Mouse (Mus musculus): Measurements from ENCODE around the gene Ctnnd2.

DNA sequence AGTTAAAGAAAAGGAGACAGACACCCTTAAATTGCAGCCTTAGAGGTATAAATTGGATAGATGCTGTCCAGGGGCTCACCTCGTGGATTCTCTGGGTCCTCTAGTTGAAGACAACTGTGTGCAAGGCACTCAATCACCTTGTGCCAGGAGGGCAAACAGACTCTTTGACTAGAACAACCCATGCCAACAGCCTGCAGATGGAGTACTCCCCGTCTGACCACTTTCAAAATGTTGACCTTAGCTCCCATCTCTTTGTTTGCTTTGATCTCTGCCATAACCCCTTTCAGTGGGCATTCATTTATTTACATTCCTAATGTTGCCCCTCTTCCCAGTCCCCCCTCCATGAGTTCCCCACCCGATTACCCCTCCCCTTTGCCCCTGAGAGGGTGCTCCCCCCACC lies 891.3 kb downstream of the Ctnnd2 start:
- no peak for TF ChIP-seq CTCF (IDR thresholded peaks at IDR 0.05)
- no peak for TF ChIP-seq POLR2A (IDR thresholded peaks at IDR 0.05; ENCODE audit: insufficient read depth, low read depth, low read length)
